Mouse (Mus musculus): ENCODE data around the gene Slc19a1.

DNA sequence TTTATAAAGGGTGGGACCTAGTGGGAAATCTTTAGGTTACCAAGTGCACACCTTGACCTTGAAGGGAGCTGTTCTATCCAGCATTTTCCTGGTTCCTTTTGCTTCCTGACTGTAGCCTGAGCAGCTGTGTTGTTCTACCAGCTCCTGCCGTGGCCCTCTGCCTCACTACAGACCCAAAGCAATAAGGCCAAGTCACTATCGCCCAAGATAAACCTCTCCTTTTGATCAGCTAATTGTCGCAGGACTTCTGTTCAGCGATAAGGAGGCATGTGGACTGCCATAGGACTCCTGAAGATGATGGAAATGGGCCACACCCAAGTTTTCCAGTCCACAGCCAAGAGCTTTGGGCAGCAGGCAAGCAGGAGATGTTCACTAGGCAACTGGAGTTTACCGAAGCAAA, 7.8 kb upstream of the Slc19a1 start:
- TF ChIP-seq CTCF (IDR thresholded peaks at IDR 0.05; ENCODE audit: low read depth) (no peak), EP300 (optimal IDR thresholded peaks at IDR 0.05) (no peak)
